Mouse (Mus musculus) heart, embryonic 13.5 days (tissue): ENCODE data around the gene Igsf3. TPM values are rescaled to one million over a fixed set of nuclear protein-coding genes. Genes with fewer than 3 reads are reported as not detected.

Experiments
- ATAC-seq: fragments of 200-750 bp; cut with Nextera tagmentation; 2 replicates; pipeline ENCODE4 v1.8.0; 2017; ENCODE audit warnings: moderate TSS enrichment; ENCODE audit not compliant: insufficient number of reproducible peaks, low FRiP score, low TSS enrichment; ENCODE audit errors: extremely low read depth
- H3K27ac ChIP-seq: fragments of 300-500 bp; sonication (generic); replicated peaks from 2 replicates; pipeline ENCODE4 v1.5.1; 2015; ENCODE audit warnings: moderate library complexity, mild to moderate bottlenecking, inconsistent platforms
- H3K27me3 ChIP-seq: fragments of 300-500 bp; sonication (generic); replicated peaks from 2 replicates; pipeline ENCODE4 v1.6.1; 2015; ENCODE audit warnings: mild to moderate bottlenecking, inconsistent platforms
- H3K36me3 ChIP-seq: fragments of 300-500 bp; sonication (generic); 2 replicates; pipeline ENCODE4 v1.6.1; 2015; ENCODE audit warnings: mild to moderate bottlenecking, inconsistent platforms
- H3K4me1 ChIP-seq: fragments of 300-500 bp; sonication (generic); 2 replicates; pipeline ENCODE4 v1.6.1; 2015; ENCODE audit warnings: inconsistent platforms
- H3K4me2 ChIP-seq: fragments of 300-500 bp; sonication (generic); 2 replicates; pipeline ENCODE4 v1.6.1; 2015; ENCODE audit warnings: inconsistent platforms, mild to moderate bottlenecking, moderate library complexity
- H3K4me3 ChIP-seq: fragments of 300-500 bp; sonication (generic); 2 replicates; pipeline ENCODE4 v1.5.1; 2015; ENCODE audit warnings: moderate library complexity, mild to moderate bottlenecking, inconsistent platforms
- H3K9ac ChIP-seq: fragments of 300-500 bp; sonication (generic); 2 replicates; pipeline ENCODE4 v1.6.1; 2015; ENCODE audit warnings: inconsistent platforms, mild to moderate bottlenecking, moderate library complexity
- H3K9me3 ChIP-seq: fragments of 300-500 bp; sonication (generic); 2 replicates; pipeline ENCODE4 v1.6.1; 2016; ENCODE audit warnings: inconsistent platforms
- WGBS: fragments of 180-500 bp; shearing (Covaris S2); methylation state at CpG from one replicate; pipeline ENCODE4 v1.1.7; 2015; ENCODE audit warnings: mixed read lengths; 5-methylcytosine and 5-hydroxymethylcytosine counted together
- polyA plus RNA-seq: library from polyadenylated mRNA; unstranded; fragments of >200 nt; fragmentation: Nextera tagmentation; extraction: Ambion mirVana; gene quantifications from 2 replicates; pipeline ENCODE4 v1.2.1, GENCODE M21; 2015

The Igsf3 gene
- polyA plus RNA-seq, 1 experiment from 2014 or later: 40.1 TPM

DNA sequence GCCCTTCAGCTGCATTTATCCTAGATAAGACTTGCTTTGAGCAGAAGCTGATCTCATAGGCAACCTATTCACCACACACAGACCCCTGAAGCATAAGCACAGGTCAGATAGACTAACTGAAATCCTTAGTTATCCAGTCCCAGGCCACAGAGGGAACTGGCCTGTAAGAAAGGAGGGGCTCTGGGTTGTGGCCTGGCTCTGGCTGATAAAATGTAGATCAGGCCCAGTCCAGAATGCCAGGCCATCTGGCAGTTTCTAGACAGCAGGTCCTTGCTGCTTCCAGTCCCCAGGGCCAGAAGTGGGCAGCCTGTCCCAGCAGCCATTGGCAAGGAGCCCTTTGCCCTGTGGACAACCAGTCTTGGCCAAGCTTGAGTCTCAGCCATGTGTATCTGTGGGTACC, 22.4 kb upstream of the Igsf3 start:
- Histone ChIP-seq H3K9ac (no peak overlapping the region), H3K36me3 (no peaks in the 10 kb centered on the region), H3K27ac (peak overlapping the region; percentile 83), H3K9me3 (0 out of 2 replicates have a peak, but pooled peaks cover 5% of the 10 kb centered on the region), H3K27me3 (no peaks in the 10 kb centered on the region), H3K4me2 (no peak overlapping the region), H3K4me3 (no peak overlapping the region), H3K4me1 (peaks cover 36% of the 10 kb centered on the region)
- no peak; the same call in 1 of the 2 replicates for ATAC-seq

DNA sequence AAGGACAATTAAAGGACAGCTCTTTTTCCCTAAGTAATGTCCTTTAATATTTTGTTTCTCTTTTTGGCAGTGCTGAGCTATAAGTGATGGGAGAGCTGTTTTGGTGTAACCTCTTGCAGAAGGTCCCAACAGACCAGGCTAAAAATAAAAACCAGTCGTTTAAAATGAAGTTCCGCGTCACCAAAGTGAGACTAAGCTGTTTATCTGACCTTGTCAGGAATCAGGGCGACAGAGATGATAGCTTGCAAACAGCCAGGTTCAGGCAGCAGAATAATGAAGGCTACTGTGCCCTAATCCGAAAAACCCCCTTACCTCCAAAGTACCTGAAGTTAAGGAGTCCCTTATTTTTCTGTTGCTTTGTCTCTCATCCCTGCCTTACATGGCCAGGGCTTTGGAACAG, 21.2 kb upstream of the Igsf3 start:
- Histone ChIP-seq H3K4me3 (no peak overlapping the region), H3K27me3 (no peaks in the 10 kb centered on the region), H3K4me1 (peaks cover 31% of the 10 kb centered on the region), H3K27ac (peak overlapping the region; percentile 83), H3K36me3 (no peaks in the 10 kb centered on the region), H3K9ac (peak overlapping the region; percentile 69), H3K4me2 (peak overlapping the region; percentile 38), H3K9me3 (0 out of 2 replicates have a peak, but pooled peaks cover 5% of the 10 kb centered on the region)
- ATAC-seq: no peak
- 7% methylated on average over 5 of the region's 5 CpGs for WGBS

DNA sequence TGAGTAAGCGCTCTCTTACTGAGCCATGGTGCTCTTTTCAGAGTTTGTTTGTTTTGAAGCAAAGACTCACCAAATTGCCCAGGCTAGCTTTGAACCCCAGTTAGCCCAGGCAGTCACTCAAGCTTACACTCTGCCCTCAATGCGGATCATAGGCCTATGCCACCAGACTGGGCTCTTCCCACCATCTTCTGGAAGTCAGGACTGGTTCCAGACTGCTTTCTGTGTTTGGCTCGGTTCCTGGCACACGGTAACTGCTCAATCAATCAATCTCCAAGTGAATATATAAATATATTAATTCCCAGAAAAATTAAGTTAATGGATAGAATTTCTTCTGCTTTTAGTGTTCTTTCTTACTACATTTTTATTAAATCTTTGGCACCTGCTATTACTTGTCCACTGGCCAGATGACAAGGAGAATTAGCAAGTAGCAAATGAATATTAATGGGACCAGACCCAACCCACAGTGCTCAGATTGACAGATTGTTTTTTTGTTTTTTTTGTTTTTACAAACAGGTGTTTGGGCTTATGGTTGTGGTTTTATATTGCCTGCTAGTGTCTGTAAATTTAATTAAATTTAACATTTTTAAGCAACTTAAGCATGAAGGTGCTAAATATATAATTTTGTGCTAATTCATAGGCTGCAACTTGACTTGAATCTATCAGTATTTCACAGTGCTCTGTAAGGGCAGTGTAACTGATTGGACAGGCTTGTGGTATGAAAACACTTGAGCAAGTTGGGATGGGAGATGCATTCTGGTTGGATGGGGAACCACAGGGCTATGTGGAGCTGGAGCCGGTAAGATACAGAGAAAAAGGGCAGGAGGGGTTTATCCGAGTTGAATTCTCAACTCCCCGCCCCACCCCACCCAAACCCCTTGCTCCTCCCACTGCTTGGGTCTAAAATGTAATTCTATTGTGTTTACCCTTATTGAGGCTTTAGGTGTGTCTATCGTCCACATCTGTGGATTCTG, 20.0 kb upstream of the Igsf3 start:
- H3K9me3 ChIP-seq: 0 out of 2 replicates have a peak, but pooled peaks cover 5% of the 10 kb centered on the region
- ATAC-seq: no peak
- 71% methylated on average over 8 of the region's 8 CpGs for WGBS
- peak overlapping the region; percentile 83 for H3K27ac ChIP-seq
- H3K27me3 ChIP-seq: no peaks in the 10 kb centered on the region
- no peak overlapping the region for H3K4me3 ChIP-seq
- no peaks in the 10 kb centered on the region for H3K36me3 ChIP-seq
- H3K4me1 ChIP-seq: peaks cover 31% of the 10 kb centered on the region
- peak overlapping the region; percentile 38; the same call in 1 of the 2 replicates for H3K4me2 ChIP-seq
- H3K9ac ChIP-seq: no peak overlapping the region

DNA sequence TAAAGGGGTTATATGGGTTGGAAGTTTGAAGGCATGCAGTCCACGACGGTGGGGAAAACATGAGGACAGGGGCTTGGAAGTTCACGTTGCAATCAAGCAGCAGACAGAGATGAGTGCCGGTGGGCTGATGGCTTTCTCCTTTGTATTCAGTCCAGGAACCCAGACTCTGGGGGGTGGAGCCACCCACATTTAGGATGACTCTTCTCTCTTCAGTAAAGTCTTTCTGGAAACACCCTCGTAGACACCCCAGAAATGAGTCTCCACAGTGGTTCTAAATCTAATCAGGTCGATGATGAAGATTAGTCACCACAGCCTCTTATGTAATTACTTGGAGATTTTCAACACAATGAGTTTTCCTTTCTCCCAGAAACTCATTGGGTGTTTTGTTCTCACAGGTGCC, 16.1 kb upstream of the Igsf3 start:
- Histone ChIP-seq H3K9ac (no peak overlapping the region), H3K4me2 (no peak overlapping the region), H3K27ac (no peak overlapping the region), H3K36me3 (no peaks in the 10 kb centered on the region), H3K9me3 (no peaks in the 10 kb centered on the region), H3K4me3 (no peak overlapping the region), H3K27me3 (no peaks in the 10 kb centered on the region), H3K4me1 (peaks cover 29% of the 10 kb centered on the region)
- no peak for ATAC-seq
- WGBS: 76% methylated on average over 6 of the region's 6 CpGs

DNA sequence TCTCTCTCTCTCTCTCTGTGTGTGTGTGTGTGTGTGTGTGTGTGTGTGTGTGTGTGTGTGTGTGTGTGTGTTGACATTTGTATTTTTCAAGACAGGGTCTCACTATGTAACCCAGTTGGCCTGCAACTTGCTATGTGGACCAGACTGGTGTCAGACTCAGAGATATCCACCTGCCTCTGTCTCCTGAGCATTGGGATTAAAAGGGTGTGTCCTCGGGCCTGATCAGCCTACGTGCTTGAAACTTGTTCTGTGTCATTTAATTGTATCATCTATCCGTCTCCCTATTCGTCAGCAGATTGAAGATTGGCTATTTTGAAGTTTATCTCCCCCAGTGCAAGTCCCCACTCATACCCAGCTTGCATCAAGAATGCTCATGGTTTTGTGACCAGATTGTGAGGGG, 14.5 kb upstream of the Igsf3 start:
- H3K27ac ChIP-seq: no peak overlapping the region
- no peak overlapping the region for H3K9ac ChIP-seq
- peaks cover 28% of the 10 kb centered on the region for H3K4me1 ChIP-seq
- no peaks in the 10 kb centered on the region for H3K27me3 ChIP-seq
- no peak overlapping the region for H3K4me3 ChIP-seq
- no peak for ATAC-seq
- no peaks in the 10 kb centered on the region for H3K36me3 ChIP-seq
- WGBS: 89% methylated on average over 4 of the region's 4 CpGs
- no peak overlapping the region for H3K4me2 ChIP-seq
- H3K9me3 ChIP-seq: no peaks in the 10 kb centered on the region

DNA sequence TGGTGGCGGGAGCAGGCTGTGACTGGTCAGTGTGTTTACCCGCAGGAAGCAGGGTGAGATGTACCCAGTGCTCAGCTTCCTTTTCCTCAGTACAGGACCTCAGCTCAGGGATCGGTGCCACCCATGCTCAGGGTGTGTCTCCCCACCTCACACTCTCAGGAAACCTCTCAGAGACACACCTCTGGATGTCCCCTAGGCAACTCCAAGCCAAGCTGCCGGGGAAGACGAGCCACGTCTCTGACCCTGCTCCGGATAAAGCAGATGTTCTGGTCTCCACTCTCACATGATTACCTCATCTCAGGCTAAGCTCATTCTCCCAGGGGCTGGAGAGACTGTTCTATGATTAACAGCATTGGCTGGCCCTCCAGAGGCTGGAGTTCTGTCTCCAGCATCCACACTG, 13.3 kb upstream of the Igsf3 start:
- no peaks in the 10 kb centered on the region for H3K36me3 ChIP-seq
- ATAC-seq: no peak
- 62% methylated on average over 7 of the region's 7 CpGs for whole genome bisulfite sequencing
- H3K4me2 ChIP-seq: no peak overlapping the region
- H3K4me3 ChIP-seq: no peak overlapping the region
- no peaks in the 10 kb centered on the region for H3K9me3 ChIP-seq
- no peak overlapping the region for H3K27ac ChIP-seq
- no peaks in the 10 kb centered on the region for H3K27me3 ChIP-seq
- H3K9ac ChIP-seq: no peak overlapping the region
- H3K4me1 ChIP-seq: peaks cover 32% of the 10 kb centered on the region

DNA sequence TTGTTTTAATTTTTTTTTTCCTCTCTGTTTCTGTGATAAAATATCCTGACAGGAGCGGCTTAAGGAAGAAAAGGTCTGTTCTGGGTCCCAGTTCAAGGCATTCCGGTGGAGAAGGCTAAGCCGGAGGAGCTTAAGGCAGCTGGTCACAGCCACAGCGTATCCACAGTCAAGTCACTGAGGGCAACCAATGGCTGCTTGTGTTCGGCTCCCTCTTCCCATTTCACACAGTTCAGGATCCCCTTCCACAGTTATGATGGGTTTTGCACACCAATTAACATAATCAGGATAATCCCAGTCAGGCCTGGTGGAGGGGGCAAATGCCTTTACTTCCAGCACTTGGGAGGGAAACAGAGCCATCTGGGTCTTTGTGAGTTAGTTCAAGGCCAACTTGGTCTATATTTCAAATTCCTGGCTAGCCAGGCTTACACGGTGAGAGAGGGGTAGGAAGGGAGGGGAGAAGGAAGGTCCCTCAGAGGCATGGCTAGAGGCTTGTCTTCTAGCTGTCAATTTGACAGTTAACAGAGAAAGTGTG, 11.7 kb upstream of the Igsf3 start:
- no peak for ATAC-seq
- H3K4me3 ChIP-seq: no peak overlapping the region
- peaks cover 42% of the 10 kb centered on the region for H3K4me1 ChIP-seq
- H3K9ac ChIP-seq: no peak overlapping the region
- WGBS: 57% methylated on average over 6 of the region's 6 CpGs
- no peaks in the 10 kb centered on the region for H3K9me3 ChIP-seq
- H3K27me3 ChIP-seq: no peaks in the 10 kb centered on the region
- no peak overlapping the region for H3K27ac ChIP-seq
- H3K36me3 ChIP-seq: no peaks in the 10 kb centered on the region
- no peak overlapping the region for H3K4me2 ChIP-seq

DNA sequence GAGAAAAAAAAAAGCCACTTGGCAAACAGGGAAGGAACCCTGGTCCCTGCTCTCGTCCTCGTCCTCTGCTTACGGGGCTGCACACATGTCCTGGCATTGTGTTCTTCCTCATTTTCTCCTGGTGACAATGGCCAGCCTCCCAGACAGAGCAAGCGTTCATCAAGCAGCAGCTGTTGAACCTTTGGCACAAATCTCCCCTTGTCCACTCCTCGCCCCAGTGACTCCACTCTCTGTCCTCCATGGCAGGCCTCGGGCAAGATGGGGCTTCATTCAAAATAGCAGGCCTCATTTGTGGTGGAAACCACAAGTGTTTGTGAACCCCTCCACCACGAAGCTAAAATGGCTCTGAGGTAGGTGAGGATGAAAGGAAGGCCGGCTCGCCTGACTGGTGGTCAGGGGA, 11.0 kb upstream of the Igsf3 start:
- 63% methylated on average over 9 of the region's 9 CpGs for WGBS
- no peak overlapping the region for H3K27ac ChIP-seq
- no peak overlapping the region for H3K4me3 ChIP-seq

DNA sequence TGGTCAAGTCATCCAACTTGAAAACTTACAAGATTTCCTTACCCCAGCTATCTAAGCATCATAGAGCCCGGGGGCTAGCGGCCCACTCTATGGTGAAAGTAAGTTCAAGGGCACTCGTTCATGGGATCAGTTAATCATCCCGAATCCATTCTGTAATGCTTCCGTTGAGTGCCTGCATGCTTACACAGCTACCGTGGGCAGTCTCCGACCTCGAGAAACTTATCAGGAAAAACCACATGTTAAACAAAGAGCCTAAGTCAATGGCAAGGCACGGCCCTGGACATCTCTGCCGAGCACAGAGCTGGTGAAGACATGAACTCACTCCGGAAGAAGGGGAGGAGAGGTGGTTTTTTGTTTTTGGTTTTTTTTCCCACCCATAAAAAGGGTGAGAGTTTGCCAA, 9.5 kb upstream of the Igsf3 start:
- WGBS: 25% methylated on average over 11 of the region's 11 CpGs
- Histone ChIP-seq H3K36me3 (no peaks in the 10 kb centered on the region), H3K9ac (no peak overlapping the region), H3K4me3 (no peak overlapping the region), H3K9me3 (no peaks in the 10 kb centered on the region), H3K4me2 (no peak overlapping the region; the same call in 1 of the 2 replicates), H3K27me3 (no peaks in the 10 kb centered on the region), H3K4me1 (peaks cover 43% of the 10 kb centered on the region), H3K27ac (no peak overlapping the region)
- no peak for ATAC-seq

More for the DNA sequence above, 11.0 kb upstream of the Igsf3 start:
- Histone ChIP-seq H3K9ac (no peak overlapping the region), H3K9me3 (no peaks in the 10 kb centered on the region), H3K4me2 (no peak overlapping the region), H3K4me1 (peaks cover 42% of the 10 kb centered on the region), H3K36me3 (no peaks in the 10 kb centered on the region), H3K27me3 (no peaks in the 10 kb centered on the region)
- no peak for ATAC-seq

DNA sequence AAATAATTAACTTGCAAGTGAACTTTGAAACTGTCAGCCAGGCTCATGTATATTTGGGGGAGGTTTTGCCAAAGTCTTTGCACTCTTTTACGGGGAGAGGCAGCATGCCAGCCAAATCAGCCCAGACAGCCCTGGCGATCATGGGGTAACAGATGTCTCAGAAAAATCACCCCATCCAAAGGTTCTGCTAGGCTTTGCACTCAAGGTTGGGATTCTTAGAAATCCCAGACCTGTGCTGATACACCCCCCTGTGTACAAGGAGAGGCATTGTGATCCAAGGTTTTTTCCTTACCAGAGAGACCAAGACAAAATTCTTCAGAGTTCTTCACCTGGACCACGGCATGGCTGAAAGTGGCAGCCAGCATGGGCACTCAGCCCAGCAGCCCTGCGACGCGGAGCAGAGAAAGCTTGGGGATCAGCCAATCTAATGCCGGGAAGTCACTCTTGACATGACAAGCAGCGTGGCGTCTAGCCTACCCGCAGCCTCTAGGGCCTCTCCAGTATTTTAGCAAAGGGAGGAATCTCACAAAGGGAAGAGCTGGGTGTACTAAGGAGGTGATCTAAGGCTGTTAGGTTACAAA, 7.5 kb upstream of the Igsf3 start:
- H3K4me1 ChIP-seq: peaks cover 38% of the 10 kb centered on the region
- no peak overlapping the region for H3K4me3 ChIP-seq

DNA sequence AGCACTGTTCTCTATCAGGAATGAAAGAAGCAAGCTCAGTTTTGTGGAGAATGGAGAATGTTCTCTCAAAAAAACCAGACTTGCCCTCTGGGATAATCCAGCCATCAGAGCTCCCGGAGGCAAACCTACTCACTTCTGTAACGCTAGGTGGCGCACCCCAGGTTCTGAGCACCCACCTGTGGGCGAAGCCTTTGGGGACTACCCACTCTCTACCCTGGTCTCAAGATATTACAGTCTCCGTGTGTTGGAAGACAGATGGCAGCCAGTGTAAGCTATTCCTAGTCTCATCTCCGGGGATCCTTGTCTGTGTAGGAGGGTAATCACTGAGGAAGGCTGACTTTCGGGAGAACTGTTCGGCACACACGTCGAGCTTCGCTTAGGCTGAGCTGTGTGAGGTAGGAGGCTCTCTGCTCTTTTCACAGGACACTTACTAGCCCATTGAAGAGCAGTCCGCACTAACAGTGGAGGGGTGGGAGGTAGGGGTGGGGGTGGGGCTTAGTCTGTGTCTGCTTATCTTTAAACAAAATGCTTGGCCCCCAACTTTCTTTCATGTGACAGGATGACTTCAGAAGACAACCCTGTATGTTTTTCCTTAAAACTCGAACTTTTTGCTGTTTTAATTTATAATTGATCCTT, 4.4 kb upstream of the Igsf3 start:
- peak overlapping the region; percentile 54 for H3K4me2 ChIP-seq
- 28% methylated on average over 13 of the region's 13 CpGs for WGBS
- no peak overlapping the region; the same call in 1 of the 2 replicates for H3K9ac ChIP-seq
- peak overlapping the region; percentile 18; the same call in 1 of the 2 replicates for H3K4me3 ChIP-seq
- H3K4me1 ChIP-seq: peaks cover 18% of the 10 kb centered on the region
- H3K27ac ChIP-seq: no peak overlapping the region
- H3K36me3 ChIP-seq: no peaks in the 10 kb centered on the region
- no peaks in the 10 kb centered on the region for H3K9me3 ChIP-seq
- no peak for ATAC-seq
- no peaks in the 10 kb centered on the region; the same call in 1 of the 2 replicates for H3K27me3 ChIP-seq

More for the DNA sequence above, 7.5 kb upstream of the Igsf3 start:
- no peak for ATAC-seq
- WGBS: 26% methylated on average over 10 of the region's 10 CpGs
- H3K27ac ChIP-seq: no peak overlapping the region
- H3K9me3 ChIP-seq: no peaks in the 10 kb centered on the region
- peak overlapping the region; percentile 24; the same call in 1 of the 2 replicates for H3K4me2 ChIP-seq
- no peaks in the 10 kb centered on the region; the same call in 1 of the 2 replicates for H3K27me3 ChIP-seq
- H3K9ac ChIP-seq: no peak overlapping the region; the same call in 1 of the 2 replicates
- H3K36me3 ChIP-seq: no peaks in the 10 kb centered on the region
